Mouse (Mus musculus): Measurements from ENCODE around the gene Entpd2. TPM values are rescaled to one million over a fixed set of nuclear protein-coding genes. Genes with fewer than 3 reads are reported as not detected.
A peak's percentile ranks its signal among the peaks of the same experiment; 100 is the strongest.
"Not testable (repeated sequence)": the region's sequence is repeated elsewhere in the genome, so short reads cannot be mapped to it uniquely, and the experiment has no call there.

The Entpd2 gene
- polyA plus RNA-seq, 1 experiment from 2014 or later, result not detected

- no peak within 1 kb of the TSS for H3K9ac ChIP-seq (ENCODE audit: low read length)
- DNase-seq (ENCODE audit: low spot score) (no peak), ATAC-seq (ENCODE audit: insufficient number of reproducible peaks, low FRiP score, low TSS enrichment, low read depth) (no peak)
- H3K27ac ChIP-seq (replicated peaks; ENCODE audit: low read depth, low read length), result no peak within 1 kb of the TSS
- H3K4me1 ChIP-seq (ENCODE audit: control insufficient read depth, insufficient read depth, low read length), result peaks cover 5% of the 10 kb centered on the region
- no peak within 1 kb of the TSS for H3K4me2 ChIP-seq (ENCODE audit: low read depth, severe bottlenecking)
- H3K27me3 ChIP-seq (ENCODE audit: control insufficient read depth, insufficient read depth, low read length), result peaks cover 83% of the 10 kb centered on the region
- H3K36me3 ChIP-seq (ENCODE audit: control insufficient read depth, insufficient read depth, low read length), result no peaks in the 10 kb centered on the region
- no peaks in the 10 kb centered on the region for H3K9me3 ChIP-seq (ENCODE audit: control insufficient read depth, low read length)
- H3K4me3 ChIP-seq (ENCODE audit: low read depth, low read length), result no peak within 1 kb of the TSS
- WGBS, result 59% methylated on average over 8 of the region's 8 CpGs
These were observed 3.4 kb downstream of the Entpd2 start, which contains the start of gene Npdc1 for GRCm38 (mm10) chr2:25399051-25399450. TSS of gene Npdc1 (plus strand) at chr2:25399351.

- Histone ChIP-seq H3K4me3 (ENCODE audit: low read depth, low read length) (no peak overlapping the region), H3K4me1 (ENCODE audit: control insufficient read depth, insufficient read depth, low read length) (peaks cover 5% of the 10 kb centered on the region), H3K27me3 (ENCODE audit: control insufficient read depth, insufficient read depth, low read length) (peaks cover 80% of the 10 kb centered on the region), H3K9ac (ENCODE audit: low read length) (no peak overlapping the region), H3K9me3 (ENCODE audit: control insufficient read depth, low read length) (no peaks in the 10 kb centered on the region), H3K4me2 (ENCODE audit: low read depth, severe bottlenecking) (no peak overlapping the region), H3K27ac (replicated peaks; ENCODE audit: low read depth, low read length) (no peak overlapping the region), H3K36me3 (ENCODE audit: control insufficient read depth, insufficient read depth, low read length) (no peaks in the 10 kb centered on the region)
- 24% methylated on average over 16 of the region's 16 CpGs for WGBS
- ATAC-seq (ENCODE audit: insufficient number of reproducible peaks, low FRiP score, low TSS enrichment, low read depth) (no peak), DNase-seq (ENCODE audit: low spot score) (no peak)
These were observed 4.6 kb downstream of the Entpd2 start for GRCm38 (mm10) chr2:25400291-25400690.

GRCm38 (mm10) chr2:25400764-25401163, 5.1 kb downstream of the Entpd2 start:
- Histone ChIP-seq H3K27ac (replicated peaks; ENCODE audit: low read depth, low read length) (no peak overlapping the region), H3K36me3 (ENCODE audit: control insufficient read depth, insufficient read depth, low read length) (no peaks in the 10 kb centered on the region), H3K4me2 (ENCODE audit: low read depth, severe bottlenecking) (no peak overlapping the region), H3K9me3 (ENCODE audit: control insufficient read depth, low read length) (no peaks in the 10 kb centered on the region), H3K9ac (ENCODE audit: low read length) (no peak overlapping the region), H3K4me3 (ENCODE audit: low read depth, low read length) (no peak overlapping the region), H3K27me3 (ENCODE audit: control insufficient read depth, insufficient read depth, low read length) (peaks cover 76% of the 10 kb centered on the region), H3K4me1 (ENCODE audit: control insufficient read depth, insufficient read depth, low read length) (peaks cover 5% of the 10 kb centered on the region)
- 3% methylated on average over 17 of the region's 17 CpGs for WGBS
- ATAC-seq (ENCODE audit: insufficient number of reproducible peaks, low FRiP score, low TSS enrichment, low read depth) (no peak), DNase-seq (ENCODE audit: low spot score) (no peak)

GRCm38 (mm10) chr2:25402377-25402971, 6.8 kb downstream of the Entpd2 start:
- H3K9me3 ChIP-seq (ENCODE audit: control insufficient read depth, low read length), result no peaks in the 10 kb centered on the region
- peaks cover 61% of the 10 kb centered on the region for H3K27me3 ChIP-seq (ENCODE audit: control insufficient read depth, insufficient read depth, low read length)
- H3K4me1 ChIP-seq (ENCODE audit: control insufficient read depth, insufficient read depth, low read length), result peaks cover 5% of the 10 kb centered on the region; the same call in 1 of the 2 replicates
- DNase-seq (ENCODE audit: low spot score) (peak; percentile 95), ATAC-seq (ENCODE audit: insufficient number of reproducible peaks, low FRiP score, low TSS enrichment, low read depth) (no peak)
- H3K36me3 ChIP-seq (ENCODE audit: control insufficient read depth, insufficient read depth, low read length), result no peaks in the 10 kb centered on the region
- under 1% methylated on average over 13 of the region's 13 CpGs for WGBS
- no peak overlapping the region for H3K27ac ChIP-seq (replicated peaks; ENCODE audit: low read depth, low read length)
- peak overlapping the region; percentile 40; the same call in 1 of the 2 replicates for H3K4me3 ChIP-seq (ENCODE audit: low read depth, low read length)
- peak overlapping the region; percentile 67 for H3K4me2 ChIP-seq (ENCODE audit: low read depth, severe bottlenecking)
- H3K9ac ChIP-seq (ENCODE audit: low read length), result no peak overlapping the region

GRCm38 (mm10) chr2:25402972-25403601, 7.4 kb downstream of the Entpd2 start:
- peak overlapping the region; percentile 67 for H3K4me2 ChIP-seq (ENCODE audit: low read depth, severe bottlenecking)
- no peaks in the 10 kb centered on the region for H3K9me3 ChIP-seq (ENCODE audit: control insufficient read depth, low read length)
- 2% methylated on average over 54 of the region's 54 CpGs for WGBS
- H3K9ac ChIP-seq (ENCODE audit: low read length), result peak overlapping the region; percentile 35; the same call in 1 of the 2 replicates
- DNase-seq (ENCODE audit: low spot score) (peak; percentile 42), ATAC-seq (ENCODE audit: insufficient number of reproducible peaks, low FRiP score, low TSS enrichment, low read depth) (no peak)
- peak overlapping the region; percentile 40 for H3K4me3 ChIP-seq (ENCODE audit: low read depth, low read length)
- H3K4me1 ChIP-seq (ENCODE audit: control insufficient read depth, insufficient read depth, low read length), result peaks cover 5% of the 10 kb centered on the region; the same call in 1 of the 2 replicates
- H3K27me3 ChIP-seq (ENCODE audit: control insufficient read depth, insufficient read depth, low read length), result peaks cover 59% of the 10 kb centered on the region
- no peaks in the 10 kb centered on the region for H3K36me3 ChIP-seq (ENCODE audit: control insufficient read depth, insufficient read depth, low read length)
- no peak overlapping the region for H3K27ac ChIP-seq (replicated peaks; ENCODE audit: low read depth, low read length)

- Histone ChIP-seq H3K9ac (ENCODE audit: low read length) (no peak overlapping the region), H3K27me3 (ENCODE audit: control insufficient read depth, insufficient read depth, low read length) (peaks cover 54% of the 10 kb centered on the region), H3K4me3 (ENCODE audit: low read depth, low read length) (no peak overlapping the region), H3K4me2 (ENCODE audit: low read depth, severe bottlenecking) (no peak overlapping the region), H3K27ac (replicated peaks; ENCODE audit: low read depth, low read length) (no peak overlapping the region), H3K9me3 (ENCODE audit: control insufficient read depth, low read length) (no peaks in the 10 kb centered on the region), H3K36me3 (ENCODE audit: control insufficient read depth, insufficient read depth, low read length) (no peaks in the 10 kb centered on the region), H3K4me1 (ENCODE audit: control insufficient read depth, insufficient read depth, low read length) (peaks cover 5% of the 10 kb centered on the region; the same call in 1 of the 2 replicates)
- no peak for DNase-seq (ENCODE audit: low spot score)
- ATAC-seq (ENCODE audit: insufficient number of reproducible peaks, low FRiP score, low TSS enrichment, low read depth), result no peak
- 77% methylated on average over 4 of the region's 4 CpGs for WGBS
These were observed 8.3 kb downstream of the Entpd2 start for GRCm38 (mm10) chr2:25403994-25404393.

GRCm38 (mm10) chr2:25408908-25409307, 13.2 kb downstream of the Entpd2 start:
- Histone ChIP-seq H3K4me1 (ENCODE audit: control insufficient read depth, insufficient read depth, low read length) (no peaks in the 10 kb centered on the region), H3K4me2 (ENCODE audit: low read depth, severe bottlenecking) (no peak overlapping the region), H3K9me3 (ENCODE audit: control insufficient read depth, low read length) (no peaks in the 10 kb centered on the region), H3K27me3 (ENCODE audit: control insufficient read depth, insufficient read depth, low read length) (peaks cover 12% of the 10 kb centered on the region), H3K36me3 (ENCODE audit: control insufficient read depth, insufficient read depth, low read length) (no peaks in the 10 kb centered on the region), H3K4me3 (ENCODE audit: low read depth, low read length) (no peak overlapping the region), H3K27ac (replicated peaks; ENCODE audit: low read depth, low read length) (no peak overlapping the region), H3K9ac (ENCODE audit: low read length) (no peak overlapping the region)
- ATAC-seq (ENCODE audit: insufficient number of reproducible peaks, low FRiP score, low TSS enrichment, low read depth), result no peak
- WGBS, result 80% methylated on average over 10 of the region's 10 CpGs
- no peak for DNase-seq (ENCODE audit: low spot score)

DNA sequence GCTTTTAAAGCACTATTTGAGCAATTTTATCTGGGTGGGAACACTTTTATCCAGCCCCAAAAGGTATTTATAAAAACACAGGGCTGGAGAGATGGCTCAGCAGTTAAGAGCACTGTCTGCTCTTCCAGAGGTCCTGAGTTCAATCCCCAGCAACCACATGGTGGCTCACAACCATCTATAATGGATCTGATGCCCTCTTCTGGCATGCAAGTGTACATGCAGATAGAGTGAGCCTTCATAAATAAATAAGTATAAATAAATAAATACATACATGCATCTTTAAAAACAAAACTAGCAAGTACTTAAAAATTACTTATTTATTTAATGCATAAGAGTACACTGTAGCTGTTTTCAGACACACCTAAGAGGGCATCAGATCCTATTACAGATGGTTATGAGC, 17.8 kb downstream of the Entpd2 start:
- not testable (repeated sequence) for H3K27me3 ChIP-seq (ENCODE audit: control insufficient read depth, insufficient read depth, low read length)

More for the DNA sequence above, 17.8 kb downstream of the Entpd2 start:
- H3K4me1 ChIP-seq (ENCODE audit: control insufficient read depth, insufficient read depth, low read length); ATAC-seq (ENCODE audit: insufficient number of reproducible peaks, low FRiP score, low TSS enrichment, low read depth); H3K36me3 ChIP-seq (ENCODE audit: control insufficient read depth, insufficient read depth, low read length); H3K27ac ChIP-seq (replicated peaks; ENCODE audit: low read depth, low read length); H3K9ac ChIP-seq (ENCODE audit: low read length); H3K4me3 ChIP-seq (ENCODE audit: low read depth, low read length); DNase-seq (ENCODE audit: low spot score); H3K4me2 ChIP-seq (ENCODE audit: low read depth, severe bottlenecking); H3K9me3 ChIP-seq (ENCODE audit: control insufficient read depth, low read length): not testable (repeated sequence)
